Mouse (Mus musculus) gastrocnemius, adult 2 months (tissue): ENCODE results near the gene Ttc39b. TPM values are rescaled to one million over a fixed set of nuclear protein-coding genes. Genes with fewer than 3 reads are reported as not detected.

Source experiments
- DNase-seq: peaks from one replicate; pipeline ENCODE4 v3.0.0; 2022
- H3K27ac ChIP-seq: fragments of 200-600 bp; 2 replicates; pipeline ENCODE4 v1.8.1; 2022; ENCODE audit warnings: mild to moderate bottlenecking
- H3K4me3 ChIP-seq: fragments of 200-600 bp; 2 replicates; pipeline ENCODE4 v1.8.1; 2022; ENCODE audit warnings: mild to moderate bottlenecking, moderate library complexity
- CTCF ChIP-seq: fragments of 200-600 bp; IDR thresholded peaks from 2 replicates; pipeline ENCODE4 v1.8.1; 2022; ENCODE audit warnings: antibody characterized with exemption, mild to moderate bottlenecking, moderate library complexity
- intact Hi-C: fragments of 180-260 bp; cut with DNase I; formaldehyde crosslinking; loops from one replicate; pipeline ENCODE4 v1.15.1; 2025
- total RNA-seq, 2 experiments: library from RNA; stranded (reverse); gene quantifications; 2 replicates each; pipeline ENCODE4 v1.2.3; 2021

Ttc39b gene
- total RNA-seq, 2 experiments from 2014 or later = 4.0 to 6.9 TPM

GRCm38 (mm10) chr4:83314922-83315881, 8.9 kb downstream of the Ttc39b start:
- H3K4me3 ChIP-seq = peak overlapping the region; percentile 68
- intact Hi-C loops = no loop called here
- peak; percentile 68 for DNase-seq
- H3K27ac ChIP-seq = peak overlapping the region; percentile 82
- TF ChIP-seq CTCF = no peak

DNA sequence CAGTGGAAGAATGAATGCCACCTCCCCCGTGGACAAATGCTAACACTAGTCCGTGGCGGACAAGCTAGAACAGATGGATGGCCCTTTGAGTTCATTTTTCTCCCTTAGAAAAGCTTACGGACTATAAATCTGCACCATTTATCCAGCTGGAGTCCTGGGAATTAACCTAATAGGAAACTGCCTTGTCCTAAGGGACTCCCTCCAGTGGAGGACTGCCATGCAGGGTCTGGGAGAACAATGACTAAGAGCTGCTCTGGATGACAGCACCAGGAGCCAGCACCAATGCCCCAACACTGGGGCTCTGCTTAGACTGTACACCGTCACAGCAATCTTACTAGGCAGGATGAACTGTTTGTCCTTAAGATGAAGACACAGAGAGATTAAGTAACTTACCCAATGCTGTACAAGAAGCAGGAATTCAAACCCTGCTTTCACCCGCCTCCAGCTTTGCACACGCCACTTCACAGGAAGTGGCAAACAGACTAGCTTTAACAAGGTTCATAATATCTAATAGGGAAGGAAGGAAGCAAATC, 9.7 kb downstream of the Ttc39b start:
- intact Hi-C loops = no loop called here
- no peak for DNase-seq
- TF ChIP-seq CTCF = peak; percentile 9; the same call in 1 of the 2 replicates
- Histone ChIP-seq H3K27ac (peak overlapping the region; percentile 82), H3K4me3 (no peak overlapping the region; the same call in 1 of the 2 replicates)

GRCm38 (mm10) chr4:83312336-83312735, 11.7 kb downstream of the Ttc39b start:
- DNase-seq = no peak
- TF ChIP-seq CTCF = no peak
- intact Hi-C loops = no loop called here
- no peak overlapping the region for H3K27ac ChIP-seq
- H3K4me3 ChIP-seq = no peak overlapping the region

- peak; percentile 54 for DNase-seq
- intact Hi-C loops = no loop called here
These were observed 12.6 kb downstream of the Ttc39b start for GRCm38 (mm10) chr4:83311481-83311880.

GRCm38 (mm10) chr4:83310990-83311389, 13.1 kb downstream of the Ttc39b start:
- Histone ChIP-seq H3K4me3 (no peak overlapping the region), H3K27ac (peak overlapping the region; percentile 49; the same call in 1 of the 2 replicates)
- intact Hi-C loops = no loop called here
- DNase-seq = no peak
- no peak for TF ChIP-seq CTCF

More at GRCm38 (mm10) chr4:83311481-83311880, 12.6 kb downstream of the Ttc39b start:
- no peak for TF ChIP-seq CTCF
- Histone ChIP-seq H3K27ac (peak overlapping the region; percentile 49), H3K4me3 (no peak overlapping the region)

DNA sequence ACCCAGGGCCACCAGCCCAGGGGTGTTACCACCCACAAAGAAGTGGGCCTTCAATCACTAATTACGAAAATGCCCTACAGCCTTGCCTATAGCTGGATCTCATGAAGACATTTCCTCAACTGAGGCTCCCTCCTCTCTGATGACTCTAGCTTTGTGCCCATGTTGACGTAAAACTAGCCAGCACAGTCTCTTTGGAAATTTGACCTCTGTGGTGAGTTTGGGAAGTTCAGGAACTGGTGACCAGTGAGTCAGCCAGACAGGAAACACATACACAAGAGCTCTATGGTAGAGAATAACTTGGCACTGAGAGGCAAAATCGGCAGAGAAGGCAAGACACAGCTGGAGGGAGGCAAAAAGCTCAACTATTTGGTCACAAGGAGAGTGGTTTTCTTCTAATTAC, 15.1 kb downstream of the Ttc39b start:
- intact Hi-C loops = loop anchor here (5.0 kb wide), 1 partner anchor 108 kb away; the partner anchor contains the start of gene Snapc3
- DNase-seq = no peak
- H3K4me3 ChIP-seq = no peak overlapping the region
- H3K27ac ChIP-seq = peak overlapping the region; percentile 72
- TF ChIP-seq CTCF = no peak

GRCm38 (mm10) chr4:83307686-83308469, 16.2 kb downstream of the Ttc39b start:
- Histone ChIP-seq H3K27ac (peak overlapping the region; percentile 72), H3K4me3 (no peak overlapping the region)
- TF ChIP-seq CTCF = no peak
- intact Hi-C loops = loop anchor here (5.0 kb wide), 1 partner anchor 109 kb away; the partner anchor contains the start of gene Snapc3
- peak; percentile 62 for DNase-seq

GRCm38 (mm10) chr4:83306879-83307278, 17.2 kb downstream of the Ttc39b start:
- no peak for TF ChIP-seq CTCF
- no peak overlapping the region for H3K4me3 ChIP-seq
- no peak overlapping the region for H3K27ac ChIP-seq
- intact Hi-C loops = loop anchor here (5.0 kb wide), 1 partner anchor 110 kb away; the partner anchor contains the start of gene Snapc3
- no peak for DNase-seq

DNA sequence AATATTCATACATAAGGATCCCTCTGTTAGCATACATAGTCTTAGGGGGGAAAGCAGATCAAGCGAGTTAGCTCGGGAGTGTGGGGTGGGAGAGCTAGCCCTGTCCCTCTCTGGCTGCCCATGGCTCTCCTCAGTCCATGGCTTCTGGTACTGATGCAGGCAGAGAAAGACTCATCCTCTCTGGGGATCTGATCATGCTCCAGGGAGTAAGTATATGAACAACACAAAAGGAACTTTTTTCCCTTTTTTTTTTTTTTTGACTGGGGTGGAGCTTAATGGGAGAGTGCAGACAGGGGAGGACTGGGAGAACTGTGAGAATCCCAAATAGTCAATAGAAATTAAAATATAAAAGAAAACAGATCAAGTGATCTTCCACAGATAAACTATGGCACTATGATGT, 19.0 kb downstream of the Ttc39b start:
- no peak overlapping the region for H3K27ac ChIP-seq
- DNase-seq = no peak
- intact Hi-C loops = loop anchor here (5.0 kb wide), 1 partner anchor 112 kb away; the partner anchor contains the start of gene Snapc3
- H3K4me3 ChIP-seq = no peak overlapping the region
- TF ChIP-seq CTCF = no peak

GRCm38 (mm10) chr4:83302887-83303827, 20.9 kb downstream of the Ttc39b start:
- H3K4me3 ChIP-seq = peak overlapping the region; percentile 71
- DNase-seq = peak; percentile 68
- TF ChIP-seq CTCF = peak; percentile 87

GRCm38 (mm10) chr4:83302123-83302737, 21.8 kb downstream of the Ttc39b start:
- Histone ChIP-seq H3K27ac (peak overlapping the region; percentile 84), H3K4me3 (no peak overlapping the region)
- TF ChIP-seq CTCF = no peak
- no peak for DNase-seq
- intact Hi-C loops = loop anchor here (2.0 to 5.0 kb wide), 5 partner anchors 21 to 269 kb away; partner anchors contain the start of gene Ccdc171

More at GRCm38 (mm10) chr4:83302887-83303827, 20.9 kb downstream of the Ttc39b start:
- H3K27ac ChIP-seq = peak overlapping the region; percentile 84
- intact Hi-C loops = loop anchor here (2.0 to 5.0 kb wide), 5 partner anchors 20 to 268 kb away; partner anchors contain the start of gene Ccdc171
